Mouse (Mus musculus) right cerebral cortex, postnatal 14 days (tissue): ENCODE measurements around the gene Zdhhc14.

Source experiments
- DNase-seq: peaks from one replicate; pipeline ENCODE4 v3.0.0; 2022

The Zdhhc14 gene

GRCm38 (mm10) chr17:5560212-5560611 lies 67.9 kb downstream of the Zdhhc14 start:
- no peak for DNase-seq

- no peak for DNase-seq
Measured at GRCm38 (mm10) chr17:5563108-5563507, 70.8 kb downstream of the Zdhhc14 start.

- no peak for DNase-seq
Measured at GRCm38 (mm10) chr17:5566006-5566405, 73.6 kb downstream of the Zdhhc14 start.

GRCm38 (mm10) chr17:5567943-5568342 lies 75.6 kb downstream of the Zdhhc14 start:
- no peak for DNase-seq

- no peak for DNase-seq
Measured at GRCm38 (mm10) chr17:5569131-5570030, 77.0 kb downstream of the Zdhhc14 start.

- DNase-seq: no peak
Measured at GRCm38 (mm10) chr17:5572096-5572730, 79.9 kb downstream of the Zdhhc14 start.

GRCm38 (mm10) chr17:5572745-5573420 lies 80.5 kb downstream of the Zdhhc14 start:
- no peak for DNase-seq

GRCm38 (mm10) chr17:5574672-5575071 lies 82.3 kb downstream of the Zdhhc14 start:
- DNase-seq: no peak

- DNase-seq: no peak
Measured at GRCm38 (mm10) chr17:5575518-5575917, 83.2 kb downstream of the Zdhhc14 start.

- DNase-seq: no peak
Measured at GRCm38 (mm10) chr17:5582232-5582631, 89.9 kb downstream of the Zdhhc14 start.

GRCm38 (mm10) chr17:5582937-5583336 lies 90.6 kb downstream of the Zdhhc14 start:
- no peak for DNase-seq

- no peak for DNase-seq
Measured at GRCm38 (mm10) chr17:5583472-5584145, 91.3 kb downstream of the Zdhhc14 start.

GRCm38 (mm10) chr17:5591604-5592209 lies 99.3 kb downstream of the Zdhhc14 start:
- no peak for DNase-seq

- DNase-seq: no peak
Measured at GRCm38 (mm10) chr17:5593071-5593470, 100.7 kb downstream of the Zdhhc14 start.

- no peak for DNase-seq
Measured at GRCm38 (mm10) chr17:5595068-5595467, 102.7 kb downstream of the Zdhhc14 start.

GRCm38 (mm10) chr17:5596490-5596889 lies 104.1 kb downstream of the Zdhhc14 start:
- no peak for DNase-seq

- no peak for DNase-seq
Measured at GRCm38 (mm10) chr17:5598999-5599398, 106.6 kb downstream of the Zdhhc14 start.

- DNase-seq: no peak
Measured at GRCm38 (mm10) chr17:5600505-5601027, 108.2 kb downstream of the Zdhhc14 start.

- no peak for DNase-seq
Measured at GRCm38 (mm10) chr17:5601953-5602352, 109.6 kb downstream of the Zdhhc14 start.

GRCm38 (mm10) chr17:5606151-5606591 lies 113.8 kb downstream of the Zdhhc14 start:
- no peak for DNase-seq

- DNase-seq: no peak
Measured at GRCm38 (mm10) chr17:5607352-5607751, 115.0 kb downstream of the Zdhhc14 start.

GRCm38 (mm10) chr17:5609875-5610552 lies 117.7 kb downstream of the Zdhhc14 start:
- DNase-seq: no peak
